Mouse (Mus musculus) erythroblast, embryonic 14.5 days (primary cell): ENCODE measurements around the gene Wfdc9. TPM values are rescaled to one million over a fixed set of nuclear protein-coding genes. Genes with fewer than 3 reads are reported as not detected.

ENCODE experiments used
- H3K27me3 ChIP-seq: 2 replicates; pipeline ENCODE4 v1.6.1; 2012; ENCODE audit warnings: inconsistent platforms; ENCODE audit not compliant: control insufficient read depth
- H3K36me3 ChIP-seq: 2 replicates; pipeline ENCODE4 v1.6.1; 2012; ENCODE audit warnings: mild to moderate bottlenecking, inconsistent platforms; ENCODE audit not compliant: control insufficient read depth
- H3K4me1 ChIP-seq: 2 replicates; pipeline ENCODE4 v1.6.1; 2012; ENCODE audit warnings: inconsistent platforms; ENCODE audit not compliant: control insufficient read depth
- H3K4me3 ChIP-seq: replicated peaks from 2 replicates; pipeline ENCODE3; 2012; ENCODE audit warnings: moderate library complexity, mild to moderate bottlenecking, inconsistent platforms
- H3K9me3 ChIP-seq: 2 replicates; pipeline ENCODE4 v1.6.1; 2012; ENCODE audit warnings: low read length, inconsistent platforms, mixed read lengths; ENCODE audit not compliant: control insufficient read depth
- GATA1 ChIP-seq: IDR thresholded peaks from 2 replicates; pipeline ENCODE4 v1.6.1; 2012; ENCODE audit warnings: low read length, inconsistent platforms, mixed read lengths
- TAL1 ChIP-seq: IDR thresholded peaks from 3 replicates; pipeline ENCODE4 v1.6.1; 2012; ENCODE audit warnings: low read length, inconsistent platforms, mixed read lengths
- polyA plus RNA-seq: library from polyadenylated mRNA; stranded (reverse); fragments of >175 nt; gene quantifications from 2 replicates; pipeline ENCODE4 v1.2.3, GENCODE M21; 2012

The Wfdc9 gene
- polyA plus RNA-seq, 1 experiment: not detected

- H3K36me3 ChIP-seq: no peaks in the 10 kb centered on the region
- peaks cover 11% of the 10 kb centered on the region for H3K9me3 ChIP-seq
- no peaks in the 10 kb centered on the region for H3K27me3 ChIP-seq
- no peak for TF ChIP-seq GATA1
- no peak for TF ChIP-seq TAL1
- no peaks in the 10 kb centered on the region for H3K4me1 ChIP-seq
- no peak overlapping the region for H3K4me3 ChIP-seq
These were observed 56.2 kb downstream of the Wfdc9 start for GRCm38 (mm10) chr2:164600179-164600578.

Other genes with a start within 250 kb of the Wfdc9 start
- 0.03 TPM in 1 of 2 replicates, not detected in the other for gene Sdc4, start 212.7 kb downstream of the Wfdc9 start, polyA plus RNA-seq
- 7.9 and 10.3 TPM in 2 replicates for gene Sys1, start 199.6 kb downstream of the Wfdc9 start, polyA plus RNA-seq
- not detected in 2 replicates for gene Gm20458, start 195.6 kb downstream of the Wfdc9 start, polyA plus RNA-seq
- gene Trp53tg5, start 182.9 kb downstream of the Wfdc9 start, polyA plus RNA-seq: not detected in 2 replicates
- 0.09 and 0.11 TPM in 2 replicates for gene Dbndd2, start 170.5 kb downstream of the Wfdc9 start, polyA plus RNA-seq
- 12.7 and 13.8 TPM in 2 replicates for gene Pigt, start 159.1 kb downstream of the Wfdc9 start, polyA plus RNA-seq
- gene Wfdc2, start 94.2 kb downstream of the Wfdc9 start, polyA plus RNA-seq: not detected in 2 replicates
- gene Spint3, start 83.1 kb downstream of the Wfdc9 start, polyA plus RNA-seq: not detected in 2 replicates
- gene Wfdc6a, start 71.1 kb downstream of the Wfdc9 start, polyA plus RNA-seq: not detected in 2 replicates
- gene Eppin, start 63.0 kb downstream of the Wfdc9 start, polyA plus RNA-seq: not detected in 2 replicates
- not detected in 2 replicates for gene Wfdc6b, start 43.1 kb downstream of the Wfdc9 start, polyA plus RNA-seq
- gene Wfdc8, start 43.0 kb downstream of the Wfdc9 start, polyA plus RNA-seq: not detected in 2 replicates
- gene Wfdc16, start 17.8 kb downstream of the Wfdc9 start, polyA plus RNA-seq: 0.05 TPM in 1 of 2 replicates, not detected in the other
- not detected in 2 replicates for gene Wfdc10, start 537 bp downstream of the Wfdc9 start, polyA plus RNA-seq
- not detected in 2 replicates for gene Wfdc11, start 17.5 kb upstream of the Wfdc9 start, polyA plus RNA-seq
- gene Wfdc13, start 28.5 kb upstream of the Wfdc9 start, polyA plus RNA-seq: not detected in 2 replicates
- not detected in 2 replicates for gene Spint4, start 41.9 kb upstream of the Wfdc9 start, polyA plus RNA-seq
- gene Spint5, start 58.7 kb upstream of the Wfdc9 start, polyA plus RNA-seq: not detected in 2 replicates
- 0.04 and 0.07 TPM in 2 replicates for gene Wfdc3, start 89.3 kb upstream of the Wfdc9 start, polyA plus RNA-seq
- 16.3 and 17.4 TPM in 2 replicates for gene Dnttip1, start 89.4 kb upstream of the Wfdc9 start, polyA plus RNA-seq
- gene Ube2c, start 113.3 kb upstream of the Wfdc9 start, polyA plus RNA-seq: 158 and 179 TPM in 2 replicates
- gene Tnnc2, start 123.4 kb upstream of the Wfdc9 start, polyA plus RNA-seq: not detected in 2 replicates
- 1.5 and 2.4 TPM in 2 replicates for gene Snx21, start 129.2 kb upstream of the Wfdc9 start, polyA plus RNA-seq
- 7.0 and 9.2 TPM in 2 replicates for gene Acot8, start 148.3 kb upstream of the Wfdc9 start, polyA plus RNA-seq
- 0.08 and 0.10 TPM in 2 replicates for gene Zswim3, start 148.5 kb upstream of the Wfdc9 start, polyA plus RNA-seq
- gene Zswim1, start 166.1 kb upstream of the Wfdc9 start, polyA plus RNA-seq: 0.69 and 0.71 TPM in 2 replicates
- not detected in 2 replicates for gene Spata25, start 172.0 kb upstream of the Wfdc9 start, polyA plus RNA-seq
- gene Ctsa, start 176.3 kb upstream of the Wfdc9 start, polyA plus RNA-seq: 6.9 and 7.3 TPM in 2 replicates
- 0.10 and 0.14 TPM in 2 replicates for gene Neurl2, start 176.9 kb upstream of the Wfdc9 start, polyA plus RNA-seq
- gene Pltp, start 201.1 kb upstream of the Wfdc9 start, polyA plus RNA-seq: 0.32 and 0.70 TPM in 2 replicates
- 24.3 and 28.7 TPM in 2 replicates for gene Pcif1, start 222.7 kb upstream of the Wfdc9 start, polyA plus RNA-seq